Mouse (Mus musculus) hindbrain, embryonic 12.5 days (tissue): Measurements from ENCODE around the gene Cstad. TPM values are rescaled to one million over a fixed set of nuclear protein-coding genes. Genes with fewer than 3 reads are reported as not detected.

Experiments used
- ATAC-seq: fragments of 200-750 bp; cut with Nextera tagmentation; 2 replicates; pipeline ENCODE4 v1.8.0; 2017; ENCODE audit warnings: moderate TSS enrichment; ENCODE audit not compliant: low FRiP score
- H3K27ac ChIP-seq: fragments of 300-500 bp; sonication (generic); 2 replicates; pipeline ENCODE4 v1.5.1; 2016; ENCODE audit warnings: mild to moderate bottlenecking
- H3K27me3 ChIP-seq: fragments of 300-500 bp; sonication (generic); 2 replicates; pipeline ENCODE4 v1.6.1; 2016; ENCODE audit warnings: mild to moderate bottlenecking
- H3K36me3 ChIP-seq: fragments of 300-500 bp; sonication (generic); 2 replicates; pipeline ENCODE4 v1.6.1; 2016; ENCODE audit warnings: mild to moderate bottlenecking
- H3K4me1 ChIP-seq: fragments of 300-500 bp; sonication (generic); 2 replicates; pipeline ENCODE4 v1.6.1; 2016
- H3K4me2 ChIP-seq: fragments of 300-500 bp; sonication (generic); replicated peaks from 2 replicates; pipeline ENCODE4 v1.6.1; 2016; ENCODE audit warnings: mild to moderate bottlenecking
- H3K4me3 ChIP-seq: fragments of 300-500 bp; sonication (generic); 2 replicates; pipeline ENCODE4 v1.5.1; 2016; ENCODE audit warnings: mild to moderate bottlenecking
- H3K9ac ChIP-seq: fragments of 300-500 bp; sonication (generic); 2 replicates; pipeline ENCODE4 v1.6.1; 2016; ENCODE audit warnings: mild to moderate bottlenecking, moderate library complexity
- H3K9me3 ChIP-seq: fragments of 300-500 bp; sonication (generic); replicated peaks from 2 replicates; pipeline ENCODE4 v1.6.1; 2016; ENCODE audit warnings: mild to moderate bottlenecking
- WGBS: fragments of 180-500 bp; shearing (Covaris S2); methylation state at CpG from one replicate; pipeline ENCODE4 v1.1.7; 2016; 5-methylcytosine and 5-hydroxymethylcytosine counted together
- polyA plus RNA-seq: library from polyadenylated mRNA; unstranded; fragments of >200 nt; fragmentation: Nextera tagmentation; extraction: Ambion mirVana; gene quantifications from 2 replicates; pipeline ENCODE4 v1.2.1, GENCODE M21; 2016

Gene Cstad
- 0.45 and 0.89 TPM in 2 replicates for polyA plus RNA-seq

- WGBS, result 1% methylated on average over 36 of the region's 39 CpGs
- Histone ChIP-seq H3K27me3 (no peaks in the 10 kb centered on the region), H3K27ac (peak within 1 kb of the TSS; percentile 99), H3K9me3 (no peaks in the 10 kb centered on the region), H3K4me2 (peak within 1 kb of the TSS; percentile 66), H3K36me3 (no peaks in the 10 kb centered on the region), H3K4me3 (peak within 1 kb of the TSS; percentile 43), H3K9ac (peak within 1 kb of the TSS; percentile 72), H3K4me1 (peaks cover 28% of the 10 kb centered on the region)
- peak; percentile 67 for ATAC-seq
Measured at GRCm38 (mm10) chr2:30594641-30595379, at the start of gene Cstad. Gene Cstad (plus strand): TSS chr2:30595040.

DNA sequence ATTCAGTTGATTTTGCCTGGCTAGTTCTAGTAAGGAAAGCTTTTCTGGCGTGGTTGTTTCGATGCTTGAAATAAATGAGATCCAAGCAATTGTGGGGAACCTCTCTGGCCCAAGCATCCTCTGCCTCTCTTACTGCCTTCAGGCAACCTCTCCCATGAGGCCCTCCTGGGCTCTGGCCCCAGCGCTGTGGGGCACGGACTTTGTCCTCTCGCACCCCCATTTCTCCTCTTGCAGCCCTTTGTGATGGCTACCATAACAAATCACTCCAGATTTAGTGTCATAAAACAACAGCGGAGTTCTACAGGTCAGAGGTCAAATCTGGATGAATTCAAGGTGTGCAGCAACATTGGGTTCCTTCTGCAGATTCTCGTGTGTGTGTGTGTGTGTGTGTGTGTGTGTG lies 49.1 kb upstream of the Cstad start:
- H3K4me2 ChIP-seq, result peak overlapping the region; percentile 48
- no peak overlapping the region for H3K4me3 ChIP-seq
- peak overlapping the region; percentile 69 for H3K27ac ChIP-seq
- H3K36me3 ChIP-seq, result no peaks in the 10 kb centered on the region
- H3K9ac ChIP-seq, result no peak overlapping the region
- no peak for ATAC-seq
- H3K9me3 ChIP-seq, result no peaks in the 10 kb centered on the region
- H3K4me1 ChIP-seq, result peaks cover 42% of the 10 kb centered on the region
- no peaks in the 10 kb centered on the region for H3K27me3 ChIP-seq
- 48% methylated on average over 7 of the region's 7 CpGs for WGBS

GRCm38 (mm10) chr2:30546219-30546618 lies 48.6 kb upstream of the Cstad start:
- H3K4me1 ChIP-seq, result peaks cover 40% of the 10 kb centered on the region
- H3K27me3 ChIP-seq, result no peaks in the 10 kb centered on the region
- ATAC-seq, result no peak
- no peak overlapping the region for H3K4me2 ChIP-seq
- WGBS, result 25% methylated on average over 1 of the region's 3 CpGs
- H3K9ac ChIP-seq, result no peak overlapping the region
- no peaks in the 10 kb centered on the region for H3K9me3 ChIP-seq
- no peaks in the 10 kb centered on the region for H3K36me3 ChIP-seq
- H3K27ac ChIP-seq, result no peak overlapping the region
- no peak overlapping the region for H3K4me3 ChIP-seq

DNA sequence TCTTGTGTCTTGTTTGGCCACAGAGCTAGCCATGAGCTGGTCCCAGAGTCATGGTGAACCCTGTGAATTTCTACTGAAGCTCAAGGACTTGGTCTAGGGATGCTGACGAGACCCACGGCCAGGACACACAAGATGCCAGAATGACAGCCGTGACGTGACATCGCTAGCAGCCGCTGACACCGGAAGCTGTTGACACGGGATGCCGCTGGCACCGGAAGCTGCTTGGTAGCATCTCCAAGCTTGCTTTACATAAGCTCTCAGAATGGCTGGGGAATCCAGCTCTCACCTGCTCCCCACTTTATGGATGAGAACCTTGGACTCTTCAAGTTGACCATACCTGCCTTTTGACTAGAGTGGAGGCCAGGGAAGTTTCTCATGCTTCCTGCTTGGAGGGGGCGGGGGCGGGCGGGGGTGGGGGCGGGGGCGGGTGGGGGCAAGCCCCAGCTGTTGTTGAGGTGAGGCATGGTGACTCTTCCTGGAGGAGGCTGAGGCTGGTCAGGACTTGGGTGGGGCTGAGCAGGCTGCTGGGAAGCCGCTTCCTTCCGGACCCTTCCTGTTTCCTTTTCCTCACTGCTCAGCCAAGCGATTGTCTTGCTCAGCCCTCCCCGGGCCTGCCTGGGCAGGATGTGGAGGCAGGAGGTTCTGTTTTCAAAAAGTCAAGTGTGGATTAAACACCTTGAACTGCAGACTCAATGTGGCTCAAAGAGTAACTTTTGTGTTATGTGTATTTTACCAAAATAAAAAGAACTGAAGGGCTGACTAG lies 47.2 kb upstream of the Cstad start:
- Histone ChIP-seq H3K4me1 (peaks cover 35% of the 10 kb centered on the region), H3K9me3 (no peaks in the 10 kb centered on the region), H3K27me3 (no peaks in the 10 kb centered on the region), H3K36me3 (no peaks in the 10 kb centered on the region), H3K4me3 (no peak overlapping the region), H3K9ac (no peak overlapping the region), H3K27ac (peak overlapping the region; percentile 35; the same call in 1 of the 2 replicates), H3K4me2 (no peak overlapping the region)
- no peak for ATAC-seq
- WGBS, result 78% methylated on average over 19 of the region's 19 CpGs

GRCm38 (mm10) chr2:30551579-30551978 lies 43.3 kb upstream of the Cstad start:
- H3K4me3 ChIP-seq, result no peak overlapping the region
- 76% methylated on average over 5 of the region's 5 CpGs for WGBS
- H3K36me3 ChIP-seq, result no peaks in the 10 kb centered on the region
- ATAC-seq, result no peak
- H3K27ac ChIP-seq, result no peak overlapping the region
- no peaks in the 10 kb centered on the region for H3K27me3 ChIP-seq
- H3K4me1 ChIP-seq, result peaks cover 20% of the 10 kb centered on the region
- no peaks in the 10 kb centered on the region for H3K9me3 ChIP-seq
- no peak overlapping the region for H3K4me2 ChIP-seq
- H3K9ac ChIP-seq, result no peak overlapping the region

DNA sequence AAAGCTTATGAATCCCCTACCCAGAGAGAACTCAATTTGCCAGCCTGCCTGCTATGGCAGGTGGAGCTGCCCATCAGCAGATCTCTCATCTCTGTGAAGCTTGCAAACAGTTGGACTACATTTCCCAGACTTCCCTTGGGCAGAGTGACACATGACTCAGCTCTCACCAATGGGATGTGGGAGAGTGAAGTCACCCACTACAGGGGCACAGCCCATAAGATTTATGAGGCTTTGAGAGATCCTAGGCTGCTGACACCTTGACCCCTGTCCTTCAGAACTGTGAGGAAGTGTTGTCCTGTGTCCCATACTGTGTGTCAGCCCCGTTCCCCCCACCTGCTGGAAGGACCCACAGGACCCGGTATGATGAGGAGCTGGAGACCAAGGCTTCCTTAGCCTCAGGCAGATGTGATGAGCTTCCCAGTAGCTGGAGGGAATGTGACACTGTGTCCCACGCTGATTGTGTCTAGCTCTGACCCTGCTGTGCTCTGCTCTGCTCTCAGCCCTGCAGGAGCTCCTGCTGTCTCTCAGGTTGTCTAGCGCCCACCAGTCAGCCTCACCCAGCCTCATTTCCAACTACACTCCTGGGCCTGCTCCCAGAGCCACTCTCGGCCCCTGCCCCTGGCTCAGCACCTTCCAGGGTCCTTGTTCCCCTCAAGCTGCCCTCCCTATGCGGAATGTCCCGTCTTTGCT lies 40.8 kb upstream of the Cstad start:
- peak; percentile 90 for ATAC-seq
- WGBS, result 52% methylated on average over 7 of the region's 7 CpGs
- Histone ChIP-seq H3K9me3 (no peaks in the 10 kb centered on the region), H3K27ac (peak overlapping the region; percentile 60), H3K4me1 (peaks cover 10% of the 10 kb centered on the region), H3K9ac (peak overlapping the region; percentile 20; the same call in 1 of the 2 replicates), H3K4me3 (no peak overlapping the region), H3K4me2 (peak overlapping the region; percentile 32), H3K36me3 (no peaks in the 10 kb centered on the region), H3K27me3 (no peaks in the 10 kb centered on the region)

GRCm38 (mm10) chr2:30555257-30555656 lies 39.6 kb upstream of the Cstad start:
- no peak overlapping the region for H3K4me2 ChIP-seq
- H3K9me3 ChIP-seq, result no peaks in the 10 kb centered on the region
- H3K9ac ChIP-seq, result no peak overlapping the region
- no peaks in the 10 kb centered on the region for H3K36me3 ChIP-seq
- no peaks in the 10 kb centered on the region for H3K27me3 ChIP-seq
- ATAC-seq, result no peak
- no peak overlapping the region for H3K27ac ChIP-seq
- WGBS, result 70% methylated on average over 9 of the region's 9 CpGs
- peaks cover 10% of the 10 kb centered on the region for H3K4me1 ChIP-seq
- H3K4me3 ChIP-seq, result no peak overlapping the region

GRCm38 (mm10) chr2:30556495-30556894 lies 38.3 kb upstream of the Cstad start:
- no peak overlapping the region for H3K9ac ChIP-seq
- no peaks in the 10 kb centered on the region for H3K9me3 ChIP-seq
- H3K36me3 ChIP-seq, result no peaks in the 10 kb centered on the region
- no peaks in the 10 kb centered on the region for H3K27me3 ChIP-seq
- H3K4me1 ChIP-seq, result peaks cover 10% of the 10 kb centered on the region
- no peak for ATAC-seq
- no peak overlapping the region for H3K4me3 ChIP-seq
- no peak overlapping the region for H3K4me2 ChIP-seq
- 90% methylated on average over 5 of the region's 5 CpGs for WGBS
- H3K27ac ChIP-seq, result no peak overlapping the region

GRCm38 (mm10) chr2:30559552-30559951 lies 35.3 kb upstream of the Cstad start:
- no peak for ATAC-seq
- H3K27ac ChIP-seq, result no peak overlapping the region
- WGBS, result 96% methylated on average over 1 of the region's 1 CpGs

GRCm38 (mm10) chr2:30562553-30562952 lies 32.3 kb upstream of the Cstad start:
- Histone ChIP-seq H3K27ac (no peak overlapping the region), H3K4me3 (no peak overlapping the region), H3K4me2 (no peak overlapping the region), H3K4me1 (no peaks in the 10 kb centered on the region), H3K9me3 (no peaks in the 10 kb centered on the region), H3K36me3 (no peaks in the 10 kb centered on the region), H3K27me3 (no peaks in the 10 kb centered on the region), H3K9ac (no peak overlapping the region; the same call in 1 of the 2 replicates)
- 79% methylated on average over 3 of the region's 3 CpGs for WGBS
- no peak for ATAC-seq

More at GRCm38 (mm10) chr2:30559552-30559951, 35.3 kb upstream of the Cstad start:
- H3K4me1 ChIP-seq, result 0 out of 2 replicates have a peak, but pooled peaks cover 4% of the 10 kb centered on the region
- H3K27me3 ChIP-seq, result no peaks in the 10 kb centered on the region
- H3K36me3 ChIP-seq, result no peaks in the 10 kb centered on the region
- H3K9me3 ChIP-seq, result no peaks in the 10 kb centered on the region
- H3K9ac ChIP-seq, result no peak overlapping the region
- H3K4me2 ChIP-seq, result no peak overlapping the region
- H3K4me3 ChIP-seq, result no peak overlapping the region

DNA sequence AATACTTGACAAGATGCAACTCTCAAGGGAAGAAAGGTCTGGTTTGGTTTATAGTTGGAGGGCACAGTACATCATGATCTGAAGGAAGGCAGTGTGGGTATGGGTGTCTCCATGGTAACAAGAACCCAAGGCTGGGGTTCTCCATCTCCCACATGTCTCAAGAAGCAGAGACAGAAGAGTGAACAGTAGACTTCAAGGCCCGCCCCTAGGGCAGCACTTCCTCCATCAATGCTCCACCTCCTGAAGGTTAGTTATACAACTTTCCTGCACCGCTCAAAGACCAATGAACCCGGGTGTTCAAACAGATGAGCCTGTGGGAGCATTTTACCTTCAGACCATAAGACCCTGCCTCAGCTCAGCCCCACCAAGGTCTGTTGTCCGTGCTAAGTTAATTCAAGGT lies 23.2 kb upstream of the Cstad start:
- Histone ChIP-seq H3K27ac (no peak overlapping the region), H3K9me3 (0 out of 2 replicates have a peak, but pooled peaks cover 7% of the 10 kb centered on the region), H3K4me3 (no peak overlapping the region), H3K4me1 (no peaks in the 10 kb centered on the region), H3K36me3 (no peaks in the 10 kb centered on the region), H3K4me2 (no peak overlapping the region), H3K9ac (no peak overlapping the region), H3K27me3 (no peaks in the 10 kb centered on the region)
- WGBS, result 92% methylated on average over 4 of the region's 4 CpGs
- no peak for ATAC-seq

GRCm38 (mm10) chr2:30573522-30573921 lies 21.3 kb upstream of the Cstad start:
- Histone ChIP-seq H3K4me2 (no peak overlapping the region), H3K4me1 (no peaks in the 10 kb centered on the region), H3K27ac (no peak overlapping the region), H3K27me3 (no peaks in the 10 kb centered on the region), H3K9me3 (0 out of 2 replicates have a peak, but pooled peaks cover 10% of the 10 kb centered on the region), H3K36me3 (no peaks in the 10 kb centered on the region), H3K9ac (no peak overlapping the region), H3K4me3 (no peak overlapping the region)
- WGBS, result 89% methylated on average over 4 of the region's 4 CpGs
- ATAC-seq, result no peak
